Mouse (Mus musculus) leukemia stem cell, adult 10-12 weeks (primary cell): ENCODE results near the gene Cstl1. TPM values are rescaled to one million over a fixed set of nuclear protein-coding genes. Genes with fewer than 3 reads are reported as not detected.

Experiments used
- polyA plus RNA-seq: library from polyadenylated mRNA; stranded (reverse); fragments of >175 nt; gene quantifications from 2 replicates; pipeline ENCODE4 v1.2.3, GENCODE M21; 2012; ENCODE audit warnings: low replicate concordance

Cstl1 gene
- not detected in 2 replicates for polyA plus RNA-seq

GRCm38 (mm10) chr2:148750058-148750457, at the start of gene Cstl1:
TSS of gene Cstl1 (plus strand) at chr2:148750358.

GRCm38 (mm10) chr2:148732327-148733000, 17.7 kb upstream of the Cstl1 start, which contains the start of gene Napb:
TSS of gene Napb (minus strand) at chr2:148732467.

DNA sequence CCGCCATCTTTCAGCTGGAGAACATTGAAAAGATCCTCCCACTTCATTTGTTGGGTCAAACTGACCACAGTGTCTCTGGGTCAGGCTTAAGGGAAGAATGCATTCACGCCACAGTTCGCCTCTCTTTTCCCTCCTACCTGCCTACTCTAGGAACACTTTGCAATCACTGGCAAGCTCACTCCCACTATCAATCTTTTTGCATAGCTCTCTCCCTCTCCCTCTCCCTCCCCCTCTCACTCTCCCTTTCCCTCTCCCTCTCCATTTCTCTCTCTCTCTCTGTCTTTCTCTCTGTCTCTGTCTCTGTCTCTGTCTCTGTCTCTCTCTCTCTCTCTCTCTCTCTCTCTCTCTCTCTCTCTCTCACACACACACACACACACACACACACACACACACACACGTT, 21.2 kb downstream of the Cstl1 start, which contains the start of gene Cst11:
Cst11 (minus strand) TSS at position 101 of the 400 bp plus-strand sequence.

DNA sequence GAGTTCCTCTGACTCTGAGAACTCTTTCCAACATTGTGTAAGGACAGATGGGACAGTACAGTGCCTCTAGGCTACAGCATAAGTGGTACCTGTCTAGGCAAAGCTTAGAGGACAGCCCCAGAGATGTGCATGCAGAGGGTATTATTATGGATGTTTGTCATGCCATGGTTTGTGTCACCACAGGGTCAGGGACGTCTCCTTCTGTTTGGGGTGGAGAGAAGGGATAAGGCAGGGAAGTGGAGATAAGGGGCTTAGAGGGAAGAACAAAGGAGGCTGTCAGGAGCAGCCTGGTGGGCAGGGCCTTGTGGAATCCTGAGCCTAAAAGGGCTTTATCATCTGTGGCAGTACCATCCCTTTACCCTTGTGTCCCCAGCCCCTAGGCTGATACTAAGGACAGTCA, 31.6 kb downstream of the Cstl1 start, which contains the start of gene 8030411F24Rik:
8030411F24Rik (plus strand) TSS at position 301 of the 400 bp plus-strand sequence.

DNA sequence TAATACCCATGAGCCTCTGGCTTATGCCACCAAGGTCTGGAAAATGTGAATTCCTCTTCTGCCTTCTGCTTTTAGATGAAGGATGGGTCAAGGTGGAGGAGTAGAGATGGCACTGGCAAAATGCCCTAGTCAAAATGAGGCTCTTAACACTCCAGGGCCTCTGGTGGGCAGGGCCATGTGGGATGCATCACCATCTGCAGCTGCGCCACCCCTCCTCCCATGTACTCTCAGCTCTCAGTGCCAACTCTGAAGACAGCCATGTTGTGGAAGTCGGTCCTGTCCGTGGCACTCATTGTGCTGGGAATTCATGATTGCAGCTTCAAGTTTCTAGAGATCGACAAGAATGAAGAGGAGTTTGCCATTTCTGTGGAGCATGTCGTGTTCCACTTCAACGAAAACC, 39.0 kb downstream of the Cstl1 start, which contains the start of gene Cst12:
Cst12 (plus strand) TSS at position 220 of the 400 bp plus-strand sequence.

GRCm38 (mm10) chr2:148798485-148798884, 48.3 kb downstream of the Cstl1 start, which contains the start of gene Cst8:
TSS of gene Cst8 (plus strand) at chr2:148798785.

Other genes with a start within 250 kb of the Cstl1 start
- gene Nxt1, start 77.8 kb upstream of the Cstl1 start, polyA plus RNA-seq = 17.3 and 17.4 TPM in 2 replicates
- gene Gzf1, start 69.3 kb upstream of the Cstl1 start, polyA plus RNA-seq = 8.1 and 11.0 TPM in 2 replicates
- not detected in 2 replicates for gene Napb, start 17.9 kb upstream of the Cstl1 start, polyA plus RNA-seq
- gene Cst11, start 21.1 kb downstream of the Cstl1 start, polyA plus RNA-seq = not detected in 2 replicates
- not detected in 2 replicates for gene 8030411F24Rik, start 31.7 kb downstream of the Cstl1 start, polyA plus RNA-seq
- gene Cst12, start 39.0 kb downstream of the Cstl1 start, polyA plus RNA-seq = not detected in 2 replicates
- gene Cst8, start 48.4 kb downstream of the Cstl1 start, polyA plus RNA-seq = not detected in 2 replicates
- not detected in 2 replicates for gene Cst13, start 69.7 kb downstream of the Cstl1 start, polyA plus RNA-seq
- not detected in 2 replicates for gene Cst9, start 84.8 kb downstream of the Cstl1 start, polyA plus RNA-seq
- gene 9230104L09Rik, start 114.7 kb downstream of the Cstl1 start, polyA plus RNA-seq = not detected in 2 replicates
- gene Cst3, start 125.3 kb downstream of the Cstl1 start, polyA plus RNA-seq = 182 and 224 TPM in 2 replicates